Mouse (Mus musculus): ENCODE measurements around the gene Prmt3.

Prmt3 gene

GRCm38 (mm10) chr7:49778114-49778901, at the start of gene Prmt3:
Gene Prmt3, plus strand, starts transcription at chr7:49778346.
- peak; percentile 97 for DNase-seq (ENCODE audit: extremely low spot score)

- no peak for DNase-seq (ENCODE audit: extremely low spot score)
Measured at GRCm38 (mm10) chr7:49734342-49734741, 43.8 kb upstream of the Prmt3 start.

GRCm38 (mm10) chr7:49739448-49739847, 38.7 kb upstream of the Prmt3 start:
- DNase-seq (ENCODE audit: extremely low spot score): no peak

- no peak for DNase-seq (ENCODE audit: extremely low spot score)
Measured at GRCm38 (mm10) chr7:49741474-49741873, 36.7 kb upstream of the Prmt3 start.

GRCm38 (mm10) chr7:49741923-49742322, 36.2 kb upstream of the Prmt3 start:
- no peak for DNase-seq (ENCODE audit: extremely low spot score)

- peak; percentile 58 for DNase-seq (ENCODE audit: extremely low spot score)
Measured at GRCm38 (mm10) chr7:49751148-49751547, 27.0 kb upstream of the Prmt3 start.

- peak; percentile 33 for DNase-seq (ENCODE audit: extremely low spot score)
Measured at GRCm38 (mm10) chr7:49752730-49753506, 25.2 kb upstream of the Prmt3 start.

GRCm38 (mm10) chr7:49754767-49755166, 23.4 kb upstream of the Prmt3 start:
- DNase-seq (ENCODE audit: extremely low spot score): peak; percentile 57

GRCm38 (mm10) chr7:49758934-49759571, 19.1 kb upstream of the Prmt3 start, which contains the start of gene Htatip2:
Gene Htatip2, plus strand, starts transcription at chr7:49759115.
- DNase-seq (ENCODE audit: extremely low spot score): peak; percentile 39

- no peak for DNase-seq (ENCODE audit: extremely low spot score)
Measured at GRCm38 (mm10) chr7:49762605-49763004, 15.5 kb upstream of the Prmt3 start.

- DNase-seq (ENCODE audit: extremely low spot score): no peak
Measured at GRCm38 (mm10) chr7:49764011-49764716, 14.0 kb upstream of the Prmt3 start.

- no peak for DNase-seq (ENCODE audit: extremely low spot score)
Measured at GRCm38 (mm10) chr7:49766166-49766565, 12.0 kb upstream of the Prmt3 start.

GRCm38 (mm10) chr7:49768509-49768908, 9.6 kb upstream of the Prmt3 start:
- no peak for DNase-seq (ENCODE audit: extremely low spot score)

GRCm38 (mm10) chr7:49774396-49774795, 3.8 kb upstream of the Prmt3 start:
- DNase-seq (ENCODE audit: extremely low spot score): no peak

- no peak for DNase-seq (ENCODE audit: extremely low spot score)
Measured at GRCm38 (mm10) chr7:49777585-49777984, 561 bp upstream of the Prmt3 start.

- DNase-seq (ENCODE audit: extremely low spot score): no peak
Measured at GRCm38 (mm10) chr7:49778904-49779615, 914 bp downstream of the Prmt3 start.

GRCm38 (mm10) chr7:49783017-49783416, 4.9 kb downstream of the Prmt3 start:
- DNase-seq (ENCODE audit: extremely low spot score): no peak

GRCm38 (mm10) chr7:49785141-49785540, 7.0 kb downstream of the Prmt3 start:
- DNase-seq (ENCODE audit: extremely low spot score): no peak

- peak; percentile 54 for DNase-seq (ENCODE audit: extremely low spot score)
Measured at GRCm38 (mm10) chr7:49786618-49787382, 8.7 kb downstream of the Prmt3 start.

- DNase-seq (ENCODE audit: extremely low spot score): no peak
Measured at GRCm38 (mm10) chr7:49787383-49787645, 9.2 kb downstream of the Prmt3 start.

GRCm38 (mm10) chr7:49794304-49794703, 16.2 kb downstream of the Prmt3 start:
- DNase-seq (ENCODE audit: extremely low spot score): no peak
